Mouse (Mus musculus): ENCODE measurements around the gene Arnt2. TPM values are rescaled to one million over a fixed set of nuclear protein-coding genes. Genes with fewer than 3 reads are reported as not detected.

Arnt2 gene
- polyA plus RNA-seq, 1 experiment from 2014 or later = 30.1 TPM

Other genes with a start within 250 kb of the Arnt2 start
- 0.02 and 0.03 TPM in 2 replicates for gene Gm2115, start 118.8 kb upstream of the Arnt2 start, polyA plus RNA-seq (2016; fragmentation: Nextera tagmentation; extraction: Ambion mirVana)
- 3.7 and 4.4 TPM in 2 replicates for gene Fah, start 196.5 kb upstream of the Arnt2 start, polyA plus RNA-seq (2016; fragmentation: Nextera tagmentation; extraction: Ambion mirVana)

Measured in hindbrain, embryonic 10.5 days (tissue).